16 mouse cellular contexts compared by ENCODE assay signal in genomic region chr14:115779382-115780177, GRCm38 (mm10).
A peak's percentile ranks its signal among the peaks of the same experiment; 100 is the strongest.
DNase-seq lines count a peak whose midpoint lies in the region; ATAC-seq and TF ChIP-seq lines count a peak whose summit lies in the region.
"Had no signal": no experiment of that assay in that cellular context is flagged by ENCODE, and none has a peak within 500 bp of the region (broad histone marks: within the 10 kb centered on the region; RNA-seq: fewer than 3 reads in every experiment).

No protein-coding gene starts in this region.

- H3K9me3 ChIP-seq in embryonic facial prominence, embryonic 14.5 days (ENCODE audit: control insufficient read depth, low read length): no peaks in the 10 kb centered on the region
- 0 out of 2 replicates have a peak, but pooled peaks cover 3% of the 10 kb centered on the region for H3K9me3 ChIP-seq in embryonic facial prominence, embryonic 10.5 days
- no peaks in the 10 kb centered on the region for H3K9me3 ChIP-seq in hindbrain, embryonic 12.5 days (replicated peaks)
- 0 out of 2 replicates have a peak, but pooled peaks cover 4% of the 10 kb centered on the region for H3K9me3 ChIP-seq in midbrain, postnatal 0 days (ENCODE audit: low read length)
- H3K9me3 ChIP-seq: embryonic facial prominence, embryonic 15.5 days had no signal

- WGBS in embryonic facial prominence, embryonic 14.5 days: 71% methylated on average over 7 of the region's 7 CpGs
- WGBS in embryonic facial prominence, embryonic 10.5 days: 67% methylated on average over 7 of the region's 7 CpGs
- 71% methylated on average over 7 of the region's 7 CpGs for WGBS in hindbrain, embryonic 12.5 days
- WGBS in midbrain, postnatal 0 days: 31% methylated on average over 7 of the region's 7 CpGs

- no peak for TF ChIP-seq POLR2A in brain, embryonic 14.5 days (IDR thresholded peaks at IDR 0.05; ENCODE audit: borderline replicate concordance, extremely low read depth, insufficient read depth, insufficient read length, poor library complexity, severe bottlenecking)

- no peak overlapping the region for H3K4me2 ChIP-seq in embryonic facial prominence, embryonic 14.5 days (ENCODE audit: low read depth, low read length)
- H3K4me2 ChIP-seq in hindbrain, embryonic 12.5 days (replicated peaks): no peak overlapping the region
- no peak overlapping the region for H3K4me2 ChIP-seq in midbrain, postnatal 0 days (ENCODE audit: low read depth, low read length, poor library complexity, severe bottlenecking)
- H3K4me2 ChIP-seq: embryonic facial prominence, embryonic 15.5 days; liver, embryonic 11.5 days had no signal

- H3K9ac ChIP-seq in embryonic facial prominence, embryonic 14.5 days (ENCODE audit: low read depth, low read length): no peak overlapping the region
- H3K9ac ChIP-seq in hindbrain, embryonic 12.5 days: no peak overlapping the region
- H3K9ac ChIP-seq in midbrain, postnatal 0 days (replicated peaks; ENCODE audit: low read length, poor library complexity, severe bottlenecking): no peak overlapping the region
- H3K9ac ChIP-seq: embryonic facial prominence, embryonic 15.5 days had no signal

- H3K4me1 ChIP-seq in embryonic facial prominence, embryonic 14.5 days (ENCODE audit: control insufficient read depth, insufficient read depth, low read length): no peaks in the 10 kb centered on the region
- no peaks in the 10 kb centered on the region for H3K4me1 ChIP-seq in embryonic facial prominence, embryonic 10.5 days
- H3K4me1 ChIP-seq in hindbrain, embryonic 12.5 days: no peaks in the 10 kb centered on the region
- H3K4me1 ChIP-seq in midbrain, postnatal 0 days (ENCODE audit: insufficient read depth, low read length): no peaks in the 10 kb centered on the region
- H3K4me1 ChIP-seq: embryonic facial prominence, embryonic 15.5 days had no signal

- no peak overlapping the region for H3K4me3 ChIP-seq in embryonic facial prominence, embryonic 14.5 days (ENCODE audit: low read depth, low read length)
- no peak overlapping the region for H3K4me3 ChIP-seq in embryonic facial prominence, embryonic 10.5 days
- no peak overlapping the region for H3K4me3 ChIP-seq in hindbrain, embryonic 12.5 days
- H3K4me3 ChIP-seq in midbrain, postnatal 0 days (ENCODE audit: low read depth, low read length): no peak overlapping the region
- H3K4me3 ChIP-seq: embryonic facial prominence, embryonic 15.5 days had no signal

- TF ChIP-seq CTCF in brain, embryonic 14.5 days (IDR thresholded peaks at IDR 0.05; ENCODE audit: borderline replicate concordance, extremely low read depth, insufficient read depth, insufficient read length): no peak
- TF ChIP-seq CTCF in midbrain, postnatal 0 days (IDR thresholded peaks at IDR 0.05): no peak

- H3K27me3 ChIP-seq in embryonic facial prominence, embryonic 14.5 days (replicated peaks; ENCODE audit: control insufficient read depth, insufficient read depth, low read length): no peaks in the 10 kb centered on the region
- no peaks in the 10 kb centered on the region for H3K27me3 ChIP-seq in embryonic facial prominence, embryonic 10.5 days (replicated peaks; ENCODE audit: low read depth, poor library complexity, severe bottlenecking)
- no peaks in the 10 kb centered on the region for H3K27me3 ChIP-seq in hindbrain, embryonic 12.5 days
- no peaks in the 10 kb centered on the region for H3K27me3 ChIP-seq in midbrain, postnatal 0 days (ENCODE audit: insufficient read depth, low read length)
- H3K27me3 ChIP-seq: embryonic facial prominence, embryonic 15.5 days had no signal

- H3K27ac ChIP-seq in embryonic facial prominence, embryonic 14.5 days (replicated peaks; ENCODE audit: low read depth, low read length): no peak overlapping the region
- no peak overlapping the region for H3K27ac ChIP-seq in embryonic facial prominence, embryonic 10.5 days (replicated peaks)
- no peak overlapping the region for H3K27ac ChIP-seq in hindbrain, embryonic 12.5 days
- H3K27ac ChIP-seq in midbrain, postnatal 0 days (ENCODE audit: low read depth, low read length): no peak overlapping the region
- H3K27ac ChIP-seq: embryonic facial prominence, embryonic 15.5 days had no signal

- DNase-seq in embryonic facial prominence, embryonic 14.5 days (ENCODE audit: low spot score): peak; percentile 36
- DNase-seq in embryonic facial prominence, embryonic 10.5 days (ENCODE audit: low spot score): no peak
- peak; percentile 96 for DNase-seq in brain, embryonic 14.5 days (ENCODE audit: low read depth)
- peak; percentile 44 for DNase-seq in midbrain, postnatal 0 days (ENCODE audit: low spot score)
- no peak for DNase-seq in ovary, postnatal 10 days (ENCODE audit: low spot score)
- no peak for DNase-seq in layer of hippocampus, postnatal 14 days (ENCODE audit: low spot score in 2 of 2)
- DNase-seq: cerebellum, adult 9-10 months; heart, adult 18-20 months; lung, postnatal 14 days; right cerebral cortex, postnatal 14 days; thymus, adult 18-20 months had no signal

- peak; percentile 67; the same call in 1 of the 2 replicates for ATAC-seq in embryonic facial prominence, embryonic 14.5 days (ENCODE audit: low read depth)
- peak; percentile 92 for ATAC-seq in hindbrain, embryonic 12.5 days (ENCODE audit: low FRiP score)
- peak; percentile 52 for ATAC-seq in midbrain, postnatal 0 days (ENCODE audit: low FRiP score)
- ATAC-seq in inflammation-experienced regulatory T-cells, adult 6 months: no peak
- ATAC-seq: intestine, postnatal 0 days had no signal

- H3K36me3 ChIP-seq in embryonic facial prominence, embryonic 14.5 days (ENCODE audit: control insufficient read depth, insufficient read depth, low read length): no peaks in the 10 kb centered on the region
- no peaks in the 10 kb centered on the region for H3K36me3 ChIP-seq in embryonic facial prominence, embryonic 10.5 days (replicated peaks)
- H3K36me3 ChIP-seq in hindbrain, embryonic 12.5 days: no peaks in the 10 kb centered on the region
- no peaks in the 10 kb centered on the region for H3K36me3 ChIP-seq in midbrain, postnatal 0 days (ENCODE audit: insufficient read depth, low read length)
- H3K36me3 ChIP-seq: embryonic facial prominence, embryonic 15.5 days had no signal

Comparison
In these comparisons a context has a peak if more than half of its experiments do, and no peak if none do; other contexts are left out.
1. DNase-seq: peak in embryonic facial prominence, embryonic 14.5 days (single experiment), brain, embryonic 14.5 days (single experiment) and midbrain, postnatal 0 days (single experiment); none in embryonic facial prominence, embryonic 10.5 days (single experiment), ovary, postnatal 10 days (single experiment) and layer of hippocampus, postnatal 14 days (0 of 2).